Mouse (Mus musculus): ENCODE data around the gene Serpinb1c.
"Not testable (repeated sequence)": the region's sequence is repeated elsewhere in the genome, so short reads cannot be mapped to it uniquely, and the experiment has no call there.

The Serpinb1c gene

DNA sequence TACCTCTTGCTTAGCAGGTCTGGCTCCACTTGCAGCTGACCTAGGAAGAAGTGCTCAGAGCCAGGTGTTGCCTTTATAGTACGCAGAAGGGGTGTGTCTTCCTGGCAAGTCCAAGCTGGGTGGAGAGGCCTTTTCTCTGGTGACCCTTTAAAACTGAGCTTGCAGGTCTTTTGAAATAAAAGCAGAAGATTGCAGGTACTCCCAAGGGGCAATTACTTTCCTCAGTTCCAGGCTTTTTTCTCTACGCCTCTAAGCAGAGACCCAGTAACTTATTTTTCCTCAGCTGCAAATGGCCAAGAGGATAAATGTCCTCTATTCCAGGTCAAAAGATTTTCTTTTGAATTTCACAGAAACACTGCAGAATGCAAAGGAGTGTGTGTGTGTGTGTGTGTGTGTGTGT, at the start of gene Serpinb1c:
Gene Serpinb1c, minus strand, starts transcription at position 101 of the 400 bp plus-strand sequence.
- no peak for DNase-seq (ENCODE audit: low spot score)

DNA sequence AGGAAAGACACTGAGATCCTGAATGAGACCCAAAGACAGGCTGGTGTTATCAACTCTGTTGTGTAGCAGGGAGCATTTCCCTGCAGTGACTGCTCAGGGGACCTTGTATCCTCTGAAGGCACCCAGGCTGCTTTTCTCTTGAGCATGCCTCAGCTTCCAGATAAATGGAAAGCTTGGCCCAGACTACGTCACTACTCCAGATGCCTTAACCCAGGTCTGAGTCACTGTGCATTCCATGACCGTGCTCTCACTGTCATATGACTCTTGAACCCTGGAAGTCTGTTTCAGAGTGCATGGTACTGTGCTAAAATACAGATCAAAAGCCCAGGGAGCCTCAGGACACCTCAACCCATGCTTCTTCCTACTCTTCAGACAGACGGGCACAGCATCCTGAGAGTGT, 41.2 kb upstream of the Serpinb1c start:
- not testable (repeated sequence) for DNase-seq (ENCODE audit: low spot score)

DNA sequence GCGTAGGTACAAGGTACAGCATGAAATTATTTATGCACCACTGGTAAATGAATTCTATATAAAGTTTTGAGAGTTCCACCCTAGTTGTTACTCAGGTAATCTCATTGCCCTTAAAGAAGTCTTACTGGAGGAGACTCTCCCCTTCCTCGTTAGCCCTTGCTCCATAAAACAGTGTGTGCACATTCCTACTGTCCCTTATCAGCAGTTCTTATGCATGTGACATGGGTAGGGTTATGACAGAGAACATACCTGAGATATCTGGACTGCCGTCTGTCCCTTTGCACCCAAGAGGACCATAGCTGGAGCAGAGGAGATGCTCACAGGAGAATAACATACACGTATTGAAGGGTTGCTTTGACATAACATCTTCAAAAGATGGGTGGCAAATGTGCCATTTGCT, 40.3 kb upstream of the Serpinb1c start:
- not testable (repeated sequence) for DNase-seq (ENCODE audit: low spot score)

DNA sequence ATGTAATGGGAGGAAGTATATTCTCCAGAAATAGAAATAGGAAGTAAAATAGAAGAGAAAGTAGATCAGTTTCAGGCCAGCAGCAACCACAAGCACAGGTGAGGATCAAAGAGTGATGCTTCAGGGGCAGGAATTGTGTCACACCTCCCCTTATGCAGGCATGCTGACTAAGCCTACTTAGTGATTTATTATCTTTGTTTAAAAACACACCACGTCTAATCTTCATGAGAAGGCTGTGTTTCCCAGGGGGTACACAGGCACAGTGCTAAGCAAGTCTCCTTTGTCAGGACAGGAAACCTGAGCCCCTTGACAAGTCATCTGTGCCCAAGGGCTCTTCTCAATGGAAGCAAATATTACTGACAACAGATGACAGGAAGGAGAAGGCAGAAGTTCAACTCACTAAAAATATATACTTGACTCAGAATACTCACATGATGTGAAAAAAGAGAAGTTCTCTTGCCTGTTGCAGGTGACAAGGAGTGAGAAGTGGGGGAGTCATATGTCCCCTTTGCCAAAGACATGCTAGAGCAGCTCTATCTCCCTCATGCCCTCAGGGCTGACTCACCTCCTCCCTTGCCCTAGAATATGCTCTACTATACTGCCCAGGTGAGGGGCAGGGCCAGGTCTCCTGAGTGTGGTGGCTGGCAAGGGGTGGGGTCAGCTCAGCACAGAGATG, 36.8 kb upstream of the Serpinb1c start:
- DNase-seq (ENCODE audit: low spot score): no peak

DNA sequence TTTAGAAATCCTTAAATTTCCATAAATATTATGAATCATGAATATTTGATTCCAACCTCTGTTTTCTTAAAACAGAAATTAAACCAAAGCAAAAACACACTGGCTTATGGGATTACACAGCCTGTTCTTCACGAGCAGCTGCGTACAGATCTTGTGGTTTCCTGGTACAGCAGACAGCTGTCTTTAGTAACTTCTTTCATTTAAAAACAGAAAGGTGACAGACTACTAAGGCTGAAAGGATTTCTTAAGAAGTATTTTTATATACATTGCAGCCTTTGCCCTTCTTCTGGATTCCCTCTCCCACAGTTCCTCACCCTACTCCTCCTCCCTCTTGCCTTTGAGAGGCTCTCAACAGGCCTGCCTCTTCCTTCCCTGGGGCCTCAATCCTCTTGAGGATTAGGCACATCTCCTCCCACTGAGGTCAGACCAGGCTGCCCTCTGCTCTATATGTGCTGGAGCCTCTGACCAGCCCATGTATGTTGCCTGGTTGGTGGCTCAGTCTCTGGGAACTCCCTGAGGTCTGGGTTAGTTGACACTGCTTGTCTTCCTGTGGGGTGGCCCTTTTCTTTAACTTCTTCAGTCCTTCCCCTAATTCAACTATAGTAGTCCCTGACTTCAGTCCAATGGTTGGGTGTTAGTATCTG, 31.2 kb upstream of the Serpinb1c start:
- no peak for DNase-seq (ENCODE audit: low spot score)

DNA sequence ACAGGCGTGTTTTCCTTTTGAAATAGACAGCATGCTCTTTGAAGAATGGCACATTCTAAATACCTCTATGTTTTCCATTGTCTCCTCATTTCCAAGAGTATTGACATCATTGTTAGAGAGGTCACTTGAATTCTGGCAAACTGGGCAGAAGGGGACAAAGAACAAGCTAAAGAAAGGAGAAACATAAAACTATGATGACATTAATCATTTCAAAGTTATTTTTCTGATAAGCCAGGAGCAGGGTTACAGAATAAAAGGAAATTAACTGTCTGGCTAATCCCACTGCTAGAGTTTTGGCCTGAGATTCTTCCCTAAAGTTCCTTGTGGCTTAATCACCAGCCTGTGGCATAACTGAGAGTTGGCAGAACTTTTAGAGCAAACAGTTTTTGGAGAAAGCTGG, 29.2 kb upstream of the Serpinb1c start:
- no peak for DNase-seq (ENCODE audit: low spot score)

DNA sequence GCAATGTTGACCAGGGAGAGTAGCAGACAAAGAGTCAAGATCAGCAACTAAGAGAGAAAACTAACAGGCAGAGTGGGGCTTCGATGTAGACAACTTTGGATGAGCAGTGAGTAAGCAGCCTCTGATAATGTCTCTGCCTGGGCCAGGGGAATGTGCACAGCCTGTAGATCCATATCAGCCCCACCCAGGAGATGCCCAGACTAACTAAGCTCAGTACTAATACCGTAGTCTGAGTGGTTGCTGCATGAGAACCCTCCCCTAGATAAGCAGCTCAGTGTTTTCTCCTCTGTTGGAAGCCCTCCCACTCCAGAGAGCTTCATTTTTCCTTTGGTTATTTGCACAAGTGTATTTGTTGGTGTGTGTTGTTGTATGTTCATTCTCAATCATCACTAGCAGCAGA, 28.6 kb upstream of the Serpinb1c start:
- DNase-seq (ENCODE audit: low spot score): no peak

DNA sequence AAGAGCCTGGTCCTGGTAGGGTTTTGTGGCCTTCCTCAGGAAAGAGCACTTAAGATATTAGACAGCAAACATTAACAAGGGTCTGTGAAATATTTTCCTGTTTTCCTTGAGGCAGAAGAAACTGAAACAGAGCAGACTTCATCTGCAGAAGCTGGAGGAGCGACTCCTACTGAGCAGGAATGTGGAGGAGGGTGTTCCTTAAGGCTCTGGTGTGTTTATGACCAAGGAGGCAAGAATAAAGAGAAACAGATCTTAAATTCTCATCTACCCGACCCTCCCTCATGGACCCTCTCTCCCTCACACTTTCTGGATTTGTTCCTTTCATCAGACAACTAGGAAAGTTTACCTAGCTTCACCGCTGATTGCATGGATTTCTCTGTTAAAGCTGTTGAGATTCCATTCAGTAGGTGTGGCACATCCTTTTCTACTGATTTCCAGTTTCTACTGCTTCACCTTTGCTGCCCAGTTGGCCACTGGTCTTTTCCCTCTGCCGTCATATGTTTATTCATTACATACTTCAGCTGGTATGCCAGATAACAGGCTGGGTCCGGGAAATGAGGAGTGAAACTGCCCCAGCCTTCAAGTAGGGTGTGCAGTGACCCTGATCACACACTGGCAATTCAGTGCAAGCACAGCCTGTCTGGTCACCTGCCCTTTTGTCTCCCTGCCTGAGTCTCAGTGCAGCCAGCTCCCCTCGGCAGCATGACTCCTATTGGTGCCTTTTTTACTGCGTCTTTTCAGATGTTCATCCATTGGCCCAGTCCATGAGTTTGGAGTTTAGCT, 26.8 kb upstream of the Serpinb1c start:
- DNase-seq (ENCODE audit: low spot score): no peak

DNA sequence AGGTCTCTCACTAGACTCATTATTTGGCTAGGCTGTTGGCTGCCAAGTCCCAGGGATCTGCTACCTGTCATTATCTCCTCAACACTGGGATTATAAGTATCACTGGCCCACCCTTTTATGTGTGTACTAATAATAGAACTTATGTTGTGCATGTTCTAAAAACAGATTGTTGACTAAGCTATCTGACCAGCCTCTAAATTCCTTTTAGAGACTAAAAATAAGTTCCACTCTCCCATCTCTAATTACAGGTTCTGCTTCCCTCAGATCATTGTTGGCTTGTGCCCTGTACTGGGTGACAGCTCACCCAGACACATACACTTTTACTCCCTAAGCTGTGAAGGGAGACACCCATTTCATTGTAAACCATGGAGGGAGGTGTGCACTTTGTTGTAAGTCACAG, 24.6 kb upstream of the Serpinb1c start:
- no peak for DNase-seq (ENCODE audit: low spot score)

DNA sequence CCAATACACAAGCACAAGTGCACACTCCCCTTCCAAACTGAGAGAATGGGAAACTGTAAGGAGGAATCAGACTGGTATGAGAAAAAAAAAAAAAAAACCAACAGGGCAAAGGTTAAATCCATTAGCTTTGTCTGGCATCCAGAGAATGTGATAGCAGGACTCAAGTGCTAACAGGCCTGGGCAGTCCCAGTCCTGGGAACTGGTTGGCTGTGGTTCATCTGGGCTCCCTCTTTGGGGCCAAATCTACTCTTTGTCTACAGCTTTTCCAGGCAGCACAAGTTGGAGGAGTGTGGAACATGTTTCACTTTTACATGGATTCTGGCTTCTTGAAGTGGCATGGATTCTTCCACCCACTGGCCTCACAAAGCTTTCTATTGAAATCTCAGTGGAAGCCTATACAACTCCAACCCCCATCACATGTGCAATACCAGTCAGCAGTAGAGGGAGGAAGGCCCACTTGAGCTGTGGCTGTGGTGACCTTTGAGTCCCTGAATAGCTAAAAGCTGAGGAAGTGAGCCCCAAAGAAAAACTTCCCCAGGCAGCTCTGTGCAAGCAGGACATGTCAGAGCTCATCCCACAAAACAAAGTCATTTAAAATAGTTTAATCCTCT, 14.9 kb upstream of the Serpinb1c start:
- DNase-seq (ENCODE audit: low spot score): no peak

DNA sequence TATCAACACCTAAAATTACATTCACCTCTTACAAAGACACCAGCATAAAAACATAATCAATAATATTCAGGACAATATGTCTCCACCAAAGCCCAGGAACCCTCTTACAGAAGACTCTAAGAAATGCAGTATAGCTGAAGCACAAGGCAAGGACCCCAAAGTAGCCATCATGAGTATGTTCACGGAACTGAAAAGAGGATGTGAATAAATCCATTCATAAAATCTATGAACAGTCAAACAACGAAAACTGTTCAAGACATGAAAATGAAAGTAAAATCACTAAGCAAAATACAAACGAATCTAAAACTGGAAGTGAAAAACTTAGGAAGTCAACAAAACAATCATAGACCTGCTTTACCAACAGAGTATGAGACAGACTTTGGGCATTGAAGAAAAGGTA, 10.2 kb upstream of the Serpinb1c start:
- no peak for DNase-seq (ENCODE audit: low spot score)

DNA sequence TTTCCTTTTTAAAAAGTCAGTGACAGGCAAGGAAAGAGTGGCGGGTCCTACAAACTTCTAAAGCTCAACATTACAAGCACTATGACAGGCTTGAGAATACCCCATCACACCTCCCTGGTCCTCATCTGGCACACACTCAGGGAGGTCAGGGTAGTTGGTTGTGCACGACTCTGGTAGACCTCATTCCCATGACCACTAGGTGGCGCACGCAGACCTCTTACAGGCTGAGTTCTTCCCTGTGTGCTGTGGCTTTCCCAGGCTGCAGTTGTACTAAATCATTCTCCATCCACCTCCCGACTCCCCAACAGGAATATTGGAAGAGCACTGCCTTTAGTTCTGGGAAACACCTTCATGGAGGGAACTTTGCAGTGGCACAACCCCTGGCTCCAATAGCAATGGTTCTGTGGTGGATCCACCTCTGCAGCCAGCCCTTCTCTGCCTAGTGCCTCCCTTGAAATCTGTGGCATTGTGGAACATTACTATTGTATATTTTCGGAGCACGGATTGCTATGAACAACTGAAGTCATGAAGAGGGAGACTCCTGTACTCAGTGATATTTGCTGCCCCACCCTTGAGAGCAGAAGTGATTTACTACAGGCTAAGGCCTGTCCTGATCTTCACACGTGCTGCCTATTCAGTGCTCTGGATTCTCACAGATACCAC, 5.3 kb upstream of the Serpinb1c start:
- peak; percentile 84 for DNase-seq (ENCODE audit: low spot score)

DNA sequence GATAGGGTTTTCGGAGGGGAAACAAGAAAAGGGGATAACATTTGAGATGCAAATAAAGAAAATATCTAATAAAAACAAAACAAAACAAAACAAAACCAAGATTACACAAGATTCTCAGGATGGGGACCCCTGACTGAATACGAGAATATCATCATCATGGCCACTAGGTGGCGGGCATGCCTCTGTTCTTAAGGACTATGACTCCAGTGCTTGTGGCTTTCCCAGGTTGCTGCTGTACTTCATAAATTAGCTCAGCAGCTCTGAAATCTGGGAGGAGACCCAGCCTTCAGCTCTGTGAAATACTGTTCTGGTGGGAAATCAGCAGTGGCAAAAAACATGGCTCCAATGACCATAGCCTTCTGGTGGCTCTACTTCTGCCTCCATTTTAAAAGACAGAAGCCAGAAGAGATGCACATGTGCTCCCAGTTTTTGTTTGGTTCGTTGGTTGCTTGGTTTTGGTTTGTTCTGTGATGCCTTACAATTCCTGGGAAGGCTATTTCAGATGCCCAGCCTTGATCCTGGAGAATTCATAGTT, 4.5 kb upstream of the Serpinb1c start:
- no peak for DNase-seq (ENCODE audit: low spot score)

DNA sequence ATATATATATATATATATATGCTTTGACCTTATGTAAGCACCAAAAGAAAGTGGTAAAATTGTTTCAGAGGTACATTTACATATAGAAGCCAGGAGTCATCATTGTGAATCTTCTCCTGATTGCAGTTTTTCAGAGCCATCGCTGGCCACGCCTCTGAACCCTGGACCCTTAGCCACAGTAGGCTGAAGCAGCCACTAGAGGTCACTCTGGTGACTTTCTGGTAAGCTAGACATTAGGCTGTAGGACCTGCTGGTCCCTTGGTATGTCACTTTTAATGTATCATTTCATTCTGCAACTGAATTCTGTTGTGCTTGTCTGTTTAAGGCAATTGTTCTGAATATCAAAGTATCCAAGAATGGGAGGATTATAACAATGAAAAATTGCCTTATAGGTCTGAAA, 2.6 kb upstream of the Serpinb1c start:
- DNase-seq (ENCODE audit: low spot score): no peak

DNA sequence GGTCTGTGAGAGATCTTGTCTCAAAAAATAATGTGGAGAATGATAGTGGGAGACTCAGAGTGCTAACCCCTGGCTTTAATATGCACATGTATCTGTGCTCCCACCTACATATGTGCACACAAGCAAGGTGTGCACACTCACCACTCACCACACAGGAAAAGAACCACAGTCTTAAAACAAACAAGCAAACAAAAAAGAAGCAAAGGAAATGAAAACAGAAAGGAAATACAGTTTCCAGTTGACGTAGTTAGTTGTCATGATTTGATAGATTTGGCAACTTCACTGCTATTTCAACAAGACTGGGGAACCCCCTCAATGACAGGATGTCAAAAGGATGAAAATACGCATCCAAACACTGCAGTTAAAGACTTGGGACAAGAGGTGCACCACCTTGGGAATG, 1.1 kb upstream of the Serpinb1c start:
- DNase-seq (ENCODE audit: low spot score): not testable (repeated sequence)

DNA sequence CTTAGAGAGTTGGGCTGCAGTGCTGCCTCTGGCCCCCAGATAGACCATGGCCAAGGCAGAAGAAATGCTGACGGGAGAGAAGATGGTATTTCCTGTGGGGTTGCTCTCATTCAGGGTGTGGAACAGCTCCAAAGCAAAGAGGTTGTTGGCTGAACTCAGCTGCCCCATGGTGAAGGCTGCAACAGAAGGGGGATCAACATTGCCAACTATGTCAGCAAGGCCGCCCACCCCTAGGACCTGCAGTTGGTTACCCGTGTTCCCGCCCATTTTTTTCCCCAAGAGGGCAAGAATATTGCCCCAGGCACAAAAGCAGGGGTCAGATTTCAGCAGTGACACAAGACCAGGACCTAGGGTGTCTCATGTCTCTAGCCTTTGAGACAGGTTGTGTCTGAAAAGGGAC, 1.1 kb downstream of the Serpinb1c start:
- no peak for DNase-seq (ENCODE audit: low spot score)

DNA sequence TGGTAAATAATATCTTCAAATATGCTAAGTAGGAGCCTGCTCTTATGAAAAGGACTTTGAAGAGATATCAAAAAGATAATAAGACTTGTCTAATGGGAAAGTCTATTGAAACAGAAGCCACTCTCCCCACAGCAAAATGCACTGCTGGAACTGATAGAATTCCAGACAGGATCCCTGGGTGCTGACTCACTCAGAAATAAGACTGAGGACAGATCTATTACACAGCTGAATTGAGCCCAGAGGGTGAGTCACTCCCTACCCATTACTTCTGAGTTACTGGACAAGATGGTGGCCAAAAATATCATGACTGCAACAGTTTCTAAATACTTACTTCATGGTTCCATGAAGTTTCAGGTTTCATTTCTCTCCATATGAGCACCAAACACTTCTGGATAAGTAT, 13.3 kb downstream of the Serpinb1c start:
- no peak for DNase-seq (ENCODE audit: low spot score)

DNA sequence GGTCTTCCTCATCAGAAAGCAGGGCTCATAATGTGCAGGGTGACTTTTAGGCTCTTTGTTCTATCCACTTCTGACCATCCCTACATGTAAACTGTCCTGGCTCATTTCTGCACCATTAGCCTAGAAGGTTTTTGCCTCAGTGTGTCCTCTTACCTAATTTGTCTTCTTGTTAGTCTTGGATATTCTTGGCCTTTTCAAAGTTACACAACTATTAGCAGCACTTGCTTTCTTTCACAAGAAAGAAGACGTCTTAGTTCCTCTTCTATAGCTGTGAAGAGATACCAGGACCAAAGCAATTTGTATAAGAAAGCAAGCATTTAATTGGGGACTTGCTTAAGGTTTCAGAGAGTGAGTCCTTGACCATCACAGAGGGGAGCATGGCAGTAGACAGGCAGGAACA, 24.1 kb downstream of the Serpinb1c start:
- DNase-seq (ENCODE audit: low spot score): no peak

DNA sequence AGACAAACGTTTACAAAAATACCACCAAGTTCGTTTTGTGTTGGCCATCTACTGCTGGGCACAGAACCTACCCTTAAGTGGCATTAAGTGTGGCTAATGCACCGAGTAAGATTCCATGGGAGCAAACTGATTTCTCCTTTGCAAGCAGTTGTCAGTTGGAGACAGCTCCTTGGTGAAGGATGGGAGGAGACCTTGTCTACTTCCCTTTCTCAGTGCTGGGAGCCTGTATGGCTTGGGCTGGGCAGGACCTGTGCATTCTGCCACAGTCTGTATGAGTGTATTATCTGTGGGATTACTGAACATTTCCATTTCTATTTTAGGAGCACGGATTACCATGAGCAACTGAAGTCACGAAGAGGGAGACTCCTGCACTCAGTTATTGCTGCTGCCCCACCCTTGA, 29.2 kb downstream of the Serpinb1c start:
- DNase-seq (ENCODE audit: low spot score): no peak

DNA sequence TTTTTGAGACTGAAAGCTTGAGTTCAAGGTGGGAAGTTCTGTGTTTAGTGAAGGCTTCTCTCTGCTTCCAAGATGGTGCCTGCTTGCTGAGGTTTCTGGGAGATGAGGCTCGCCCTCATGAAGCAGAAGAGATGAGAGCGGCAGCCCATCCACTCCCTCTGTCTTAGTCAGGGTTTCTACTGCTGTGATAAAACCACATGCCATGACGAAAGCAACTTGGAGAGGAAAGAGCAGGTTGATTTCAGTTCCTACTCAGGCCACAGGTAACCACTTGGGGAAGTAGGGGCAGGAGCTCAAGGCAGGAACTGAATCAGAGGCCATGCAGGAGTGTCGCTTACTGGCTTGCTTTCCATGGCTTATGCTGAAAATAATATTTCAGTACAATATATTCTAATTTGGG, 29.8 kb downstream of the Serpinb1c start:
- DNase-seq (ENCODE audit: low spot score): not testable (repeated sequence)

DNA sequence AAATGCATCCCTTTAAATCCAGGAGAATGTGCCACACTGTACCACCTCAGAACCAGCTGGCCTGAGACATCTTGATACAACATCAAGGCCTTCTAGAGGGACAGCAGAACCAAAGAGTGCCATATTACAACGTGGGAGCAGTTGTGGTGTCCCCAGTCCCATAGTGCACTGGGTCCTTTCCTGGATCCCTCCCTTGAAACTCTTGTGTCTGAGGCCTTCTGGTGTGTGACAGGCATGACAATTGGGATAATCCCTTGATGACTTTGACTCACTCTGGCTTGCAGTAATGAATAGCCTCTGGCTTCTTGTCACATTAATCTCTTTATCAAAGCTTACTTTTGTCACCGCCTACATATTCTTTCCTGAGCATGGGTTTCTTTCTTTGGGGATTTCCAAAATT, 31.0 kb downstream of the Serpinb1c start:
- DNase-seq (ENCODE audit: low spot score): no peak

DNA sequence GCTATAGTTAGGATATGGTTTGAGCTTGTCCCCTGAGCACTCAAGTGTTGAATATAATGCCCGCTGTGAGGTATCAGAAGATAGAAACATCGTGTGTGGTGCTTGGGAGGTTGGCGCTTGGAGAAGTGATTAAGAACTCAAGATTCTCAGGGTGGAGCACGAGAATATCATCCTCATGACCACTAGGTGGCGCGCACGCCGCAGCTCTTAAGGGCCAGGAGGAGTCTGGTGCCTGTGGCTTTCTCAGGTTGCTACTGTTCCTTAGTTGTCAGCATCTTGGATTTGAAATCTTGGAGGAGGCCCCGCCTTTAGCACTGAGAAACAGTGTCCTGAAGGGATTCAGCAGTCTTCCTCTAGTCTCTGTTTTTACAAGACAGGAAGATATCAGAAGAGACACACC, 31.5 kb downstream of the Serpinb1c start:
- DNase-seq (ENCODE audit: low spot score): peak; percentile 28

Data from urinary bladder, postnatal 10 days (tissue).